Mouse (Mus musculus) layer of hippocampus, adult 2 months (tissue): ENCODE results near the gene Mrpl48. TPM values are rescaled to one million over a fixed set of nuclear protein-coding genes. Genes with fewer than 3 reads are reported as not detected.

Experiments used
- DNase-seq, 2 experiments: peaks; one replicate each; pipeline ENCODE4 v3.0.0; 2022; ENCODE audit warnings: low spot score in 2 of 2
- H3K27ac ChIP-seq: fragments of 200-600 bp; 2 replicates; pipeline ENCODE4 v1.8.1; 2022
- H3K4me3 ChIP-seq: fragments of 200-600 bp; 2 replicates; pipeline ENCODE4 v1.8.1; 2022; ENCODE audit warnings: mild to moderate bottlenecking
- CTCF ChIP-seq: fragments of 200-600 bp; conservative IDR thresholded peaks from 2 replicates; pipeline ENCODE4 v1.8.1; 2022; ENCODE audit warnings: antibody characterized with exemption, mild to moderate bottlenecking, moderate library complexity
- total RNA-seq, 2 experiments: library from RNA; stranded (reverse); gene quantifications; 2 replicates each; pipeline ENCODE4 v1.2.3; 2021

The Mrpl48 gene
- total RNA-seq, 2 experiments from 2014 or later: 64.8 to 67.1 TPM

DNA sequence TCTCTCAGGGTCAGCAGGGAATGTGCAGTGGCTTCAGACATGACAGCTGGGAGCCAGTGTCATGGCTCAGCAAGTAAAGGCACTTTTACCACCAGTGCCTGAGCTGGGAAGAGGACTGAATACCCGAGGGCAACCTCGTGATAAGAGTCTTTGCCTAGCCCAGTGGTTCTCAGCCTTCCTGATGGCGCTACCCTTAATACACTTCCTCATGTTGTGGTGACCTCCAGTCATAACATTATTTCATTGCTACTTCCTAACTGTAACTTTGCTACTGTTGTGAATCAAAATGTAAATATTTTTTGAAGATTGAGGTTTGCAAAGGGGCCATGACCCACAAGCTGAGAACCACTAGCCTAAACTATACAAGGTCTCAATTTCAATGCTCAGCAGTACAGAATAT, 99.4 kb downstream of the Mrpl48 start:
- no peak for DNase-seq
- Histone ChIP-seq H3K27ac (no peak overlapping the region), H3K4me3 (no peak overlapping the region)
- TF ChIP-seq CTCF: no peak

DNA sequence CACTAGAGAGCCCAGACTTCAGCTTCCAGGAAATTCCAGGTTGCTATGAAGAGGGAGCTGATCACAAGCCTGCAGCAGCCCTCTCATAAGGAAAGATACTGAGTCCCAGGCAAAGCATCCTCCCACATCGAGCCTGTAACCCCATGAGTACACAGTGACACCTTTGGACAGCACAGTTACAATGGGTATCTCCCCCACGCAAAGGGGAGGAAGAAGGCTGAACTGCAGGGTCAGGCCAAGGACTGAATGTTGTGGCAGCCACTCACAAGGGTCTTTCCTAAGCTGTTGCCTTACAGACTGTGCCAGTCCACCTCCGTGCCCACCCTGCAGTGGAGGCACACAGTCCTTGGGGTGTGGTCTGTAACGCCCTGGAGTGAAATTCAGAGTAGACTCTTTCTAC, 101.6 kb downstream of the Mrpl48 start:
- TF ChIP-seq CTCF: no peak
- no peak overlapping the region for H3K4me3 ChIP-seq
- no peak overlapping the region for H3K27ac ChIP-seq
- DNase-seq: no peak

DNA sequence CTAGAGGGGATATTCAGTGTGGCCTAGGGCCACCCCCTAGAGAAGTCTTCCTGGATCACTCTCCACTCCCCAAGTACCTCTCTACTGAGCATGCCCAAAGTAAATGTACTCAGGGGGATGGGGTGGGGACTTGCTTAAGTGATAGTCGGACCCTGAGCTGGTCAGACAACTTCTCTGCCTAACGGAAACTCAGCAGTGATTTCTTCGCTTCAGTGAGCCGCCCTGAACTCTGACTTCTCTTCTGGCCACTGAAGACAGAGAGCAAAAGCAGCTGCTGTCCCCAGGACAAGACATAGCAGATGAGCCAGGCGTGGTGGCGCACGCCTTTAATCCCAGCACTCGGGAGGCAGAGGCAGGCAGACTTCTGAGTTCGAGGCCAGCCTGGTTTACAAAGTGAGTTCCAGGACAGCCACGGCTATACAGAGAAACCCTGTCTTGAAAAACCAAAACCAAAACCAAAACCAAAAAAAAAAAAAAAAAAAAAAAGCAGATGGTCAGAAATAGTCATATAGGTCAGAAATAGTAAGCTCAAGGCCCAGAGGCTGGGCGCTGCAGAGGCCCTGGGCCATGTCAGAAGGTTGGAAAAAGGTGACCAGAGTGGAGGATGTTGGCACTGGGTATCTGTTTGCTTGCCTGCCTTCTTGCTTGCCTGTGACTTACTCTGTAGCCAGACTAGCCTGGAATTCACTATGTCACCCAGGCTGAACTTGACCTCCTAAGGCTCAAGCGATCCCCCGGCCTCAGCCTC, 103.2 kb downstream of the Mrpl48 start:
- Histone ChIP-seq H3K4me3 (no peak overlapping the region), H3K27ac (no peak overlapping the region)
- DNase-seq: no peak
- no peak for TF ChIP-seq CTCF

DNA sequence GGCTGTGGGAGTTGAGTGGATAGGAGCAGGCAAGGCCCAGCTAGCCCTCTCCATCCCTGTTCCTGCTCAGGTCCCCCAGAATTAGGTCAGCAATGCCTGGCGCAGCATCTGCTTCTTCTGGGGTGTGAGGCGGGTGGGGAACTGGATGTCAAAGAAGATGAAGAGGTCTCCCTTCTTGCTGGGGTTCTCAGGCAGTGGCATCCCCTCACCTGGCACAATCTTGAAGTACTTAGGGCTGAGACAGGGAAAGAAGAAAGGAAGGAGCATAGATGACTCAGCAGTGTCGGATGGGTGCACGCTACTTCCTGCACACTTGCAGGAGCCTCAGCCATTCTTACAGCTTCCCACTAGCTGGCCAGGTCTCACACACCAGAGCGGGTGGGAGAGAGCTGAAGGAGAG, 105.0 kb downstream of the Mrpl48 start:
- H3K4me3 ChIP-seq: no peak overlapping the region
- DNase-seq: no peak
- no peak overlapping the region for H3K27ac ChIP-seq
- TF ChIP-seq CTCF: no peak

DNA sequence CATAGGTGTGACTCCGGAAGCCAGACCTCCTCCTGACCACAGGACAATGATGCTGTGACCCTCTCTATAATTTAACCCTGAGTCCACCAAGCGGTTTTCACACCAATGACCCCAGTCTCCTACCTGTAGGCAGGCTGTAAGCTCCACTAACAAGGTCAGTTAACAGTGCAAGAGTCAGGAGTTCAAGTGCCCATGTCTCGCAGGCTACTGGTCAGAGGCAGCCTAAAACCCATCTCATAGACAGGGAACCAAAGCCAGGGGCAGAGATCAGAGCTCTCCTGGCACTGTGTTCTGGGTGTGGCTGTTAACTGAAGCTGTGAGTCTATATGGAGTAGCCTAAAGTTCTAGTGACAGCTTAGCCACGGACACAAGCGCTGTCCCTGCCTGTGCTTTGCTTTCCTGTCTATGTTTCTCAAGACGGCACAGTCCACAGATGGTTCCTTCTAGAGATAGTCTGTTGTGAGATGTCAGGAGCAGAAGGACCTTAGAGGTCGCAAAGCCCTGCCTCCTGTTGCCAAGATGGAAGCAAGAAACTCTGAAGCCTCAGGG, 105.7 kb downstream of the Mrpl48 start:
- no peak overlapping the region for H3K27ac ChIP-seq

DNA sequence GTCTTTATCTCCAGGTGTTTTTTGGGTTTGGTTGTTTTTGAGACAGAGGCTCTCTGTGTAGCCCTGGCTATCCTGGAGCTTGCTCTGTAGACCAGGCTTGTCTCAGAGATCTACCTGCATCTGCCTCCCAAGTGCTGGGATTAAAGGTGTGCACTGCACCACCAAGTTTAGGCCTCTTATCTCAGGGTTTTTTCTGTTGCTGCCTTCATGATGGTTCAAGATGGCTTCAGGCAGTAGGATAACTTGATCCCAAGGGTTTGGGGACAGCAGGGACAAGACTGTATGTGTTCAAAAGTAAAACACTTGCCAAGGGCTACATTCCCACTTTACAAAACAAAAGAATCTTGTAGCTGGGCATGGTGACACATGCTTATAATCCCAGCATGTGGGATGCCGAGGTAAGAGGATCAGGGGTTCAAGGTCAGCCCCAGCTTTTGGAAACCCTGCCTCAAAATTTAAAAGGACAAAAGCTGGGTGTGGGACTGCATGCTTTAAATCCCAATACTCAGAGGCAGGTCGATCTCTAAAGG, 106.2 kb downstream of the Mrpl48 start:
- no peak for TF ChIP-seq CTCF
- no peak for DNase-seq
- Histone ChIP-seq H3K27ac (no peak overlapping the region), H3K4me3 (no peak overlapping the region)

More for the DNA sequence above, 105.7 kb downstream of the Mrpl48 start:
- no peak for TF ChIP-seq CTCF
- DNase-seq: no peak
- no peak overlapping the region for H3K4me3 ChIP-seq

DNA sequence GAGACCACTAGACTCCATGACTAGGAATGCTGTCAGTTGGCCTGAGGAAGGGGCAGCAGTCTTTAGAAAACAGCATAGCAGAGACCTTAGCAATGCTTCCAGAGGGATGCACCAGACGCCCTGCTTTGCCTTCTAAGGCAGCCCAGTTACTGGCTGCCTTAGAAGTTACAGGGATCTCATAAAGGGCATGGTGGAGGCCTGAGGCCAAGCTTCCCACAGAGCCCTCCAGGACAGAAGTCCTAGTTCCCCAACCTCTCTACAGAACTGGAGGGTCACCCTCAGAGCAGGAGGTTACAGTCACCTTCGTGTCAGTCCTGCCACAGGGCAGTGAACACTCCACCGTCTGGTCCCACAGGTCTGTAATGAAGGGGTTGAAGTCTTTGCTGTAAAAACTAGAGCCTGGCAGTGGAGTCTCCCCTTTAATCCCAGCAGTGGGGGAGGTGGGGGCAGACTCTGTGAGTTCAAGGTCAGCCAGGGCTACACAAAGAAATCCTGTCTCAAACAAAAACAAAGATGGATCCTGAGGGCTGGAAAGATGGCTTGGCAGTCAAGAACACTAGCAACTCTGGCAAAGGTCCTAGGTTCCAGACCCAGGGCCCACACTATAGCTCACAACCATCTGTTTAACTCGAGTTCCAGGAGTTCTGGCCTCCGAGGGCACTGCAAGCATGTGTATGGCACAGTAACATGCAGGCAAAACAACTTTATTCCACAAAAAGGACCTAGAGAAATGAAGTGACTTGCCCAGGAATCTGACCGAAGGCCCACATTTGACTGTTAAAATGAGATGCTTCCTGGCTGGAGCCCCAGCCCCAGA, 106.9 kb downstream of the Mrpl48 start:
- TF ChIP-seq CTCF: no peak
- Histone ChIP-seq H3K27ac (no peak overlapping the region), H3K4me3 (no peak overlapping the region)
- no peak for DNase-seq

DNA sequence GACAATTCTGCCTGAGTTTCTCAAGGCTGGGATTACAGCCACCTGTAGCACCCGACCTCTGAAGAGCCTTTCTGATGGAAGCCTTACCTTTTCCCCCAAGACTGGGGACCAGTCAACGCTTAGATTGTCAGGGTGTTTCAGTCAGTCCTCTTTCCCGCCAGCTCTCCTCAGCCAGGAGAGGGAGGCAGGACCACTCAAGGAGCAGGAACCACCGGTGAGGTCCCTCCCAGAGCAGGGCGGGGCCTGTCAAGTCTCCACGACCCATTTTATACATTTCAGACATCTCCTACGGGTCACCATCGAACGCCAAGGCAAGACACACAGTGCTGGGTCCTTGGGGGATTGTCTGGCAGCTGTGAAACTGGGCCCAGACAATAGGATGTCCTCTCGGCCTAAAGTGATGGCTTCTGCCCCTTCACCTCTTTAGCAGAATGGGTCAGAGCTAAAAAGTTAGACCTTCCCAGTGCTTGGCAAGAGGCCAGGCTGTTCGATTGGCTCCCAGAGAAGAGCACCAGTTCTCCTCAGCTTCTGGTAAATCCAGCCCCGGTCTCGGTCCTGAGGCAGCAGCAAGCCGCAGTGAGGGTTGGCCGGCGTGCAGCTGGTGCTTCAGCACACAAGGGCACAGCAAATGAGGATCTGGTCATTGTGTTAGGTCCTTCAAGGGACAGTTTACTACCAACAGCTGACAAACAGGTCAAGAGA, 107.7 kb downstream of the Mrpl48 start:
- no peak for TF ChIP-seq CTCF
- Histone ChIP-seq H3K27ac (no peak overlapping the region), H3K4me3 (no peak overlapping the region)
- no peak for DNase-seq

DNA sequence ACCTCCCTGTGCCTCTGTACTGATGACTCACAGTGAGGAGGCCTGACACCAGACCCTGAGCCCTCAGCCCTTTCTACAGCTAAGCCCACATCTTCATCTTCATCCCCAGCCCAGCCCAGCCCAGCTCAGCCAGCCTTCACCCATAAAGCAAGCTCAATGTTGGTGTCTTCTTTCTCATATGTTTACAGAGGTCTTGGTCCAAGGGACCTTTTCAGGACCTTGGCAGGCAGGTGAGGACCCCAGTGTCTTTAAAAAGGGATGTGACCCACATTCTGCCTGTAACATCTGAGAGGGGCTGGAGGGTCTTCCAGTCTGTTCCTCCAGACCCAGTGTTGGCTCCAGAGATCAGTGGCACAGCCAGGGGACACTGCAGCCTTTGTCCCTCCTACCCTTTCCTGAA, 108.6 kb downstream of the Mrpl48 start:
- no peak for TF ChIP-seq CTCF
- H3K4me3 ChIP-seq: no peak overlapping the region
- H3K27ac ChIP-seq: no peak overlapping the region
- DNase-seq: no peak

DNA sequence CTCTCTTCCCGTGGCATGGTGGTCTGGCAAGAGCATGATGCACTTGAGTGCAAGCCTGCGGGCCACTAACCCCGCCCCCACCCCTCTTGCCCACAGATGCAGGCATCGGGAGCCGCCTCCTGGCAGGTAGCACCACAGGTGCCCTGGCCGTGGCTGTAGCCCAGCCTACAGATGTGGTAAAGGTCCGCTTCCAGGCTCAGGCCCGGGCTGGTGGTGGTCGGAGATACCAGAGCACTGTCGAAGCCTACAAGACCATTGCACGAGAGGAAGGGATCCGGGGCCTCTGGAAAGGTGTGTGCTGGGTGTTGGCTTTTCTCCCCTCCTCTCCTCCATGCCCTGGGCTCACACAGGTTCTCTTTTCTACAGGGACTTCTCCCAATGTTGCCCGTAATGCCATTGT, 110.1 kb downstream of the Mrpl48 start:
- no peak for TF ChIP-seq CTCF
- no peak overlapping the region for H3K27ac ChIP-seq
- H3K4me3 ChIP-seq: no peak overlapping the region
- no peak for DNase-seq

DNA sequence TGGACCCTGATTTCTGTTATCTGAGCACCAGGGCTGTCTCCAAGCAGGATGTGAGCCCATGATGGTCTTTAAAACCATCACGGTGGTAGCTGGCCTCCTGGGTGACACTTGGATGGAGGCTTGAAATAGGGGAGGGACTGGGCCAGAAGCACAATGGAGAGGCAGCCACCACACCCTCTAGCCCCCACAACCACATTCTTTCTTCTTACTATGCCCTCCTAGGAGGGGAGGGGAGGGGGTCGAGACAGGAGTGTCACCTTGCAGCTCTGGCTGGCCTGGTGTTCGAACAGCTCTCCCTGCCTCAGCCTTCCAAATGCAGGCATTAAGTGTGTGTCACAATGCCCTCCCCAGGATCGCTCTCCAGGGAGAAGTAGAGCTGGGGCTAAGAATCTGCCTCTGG, 110.7 kb downstream of the Mrpl48 start:
- no peak overlapping the region for H3K4me3 ChIP-seq
- H3K27ac ChIP-seq: no peak overlapping the region
- DNase-seq: no peak
- no peak for TF ChIP-seq CTCF

DNA sequence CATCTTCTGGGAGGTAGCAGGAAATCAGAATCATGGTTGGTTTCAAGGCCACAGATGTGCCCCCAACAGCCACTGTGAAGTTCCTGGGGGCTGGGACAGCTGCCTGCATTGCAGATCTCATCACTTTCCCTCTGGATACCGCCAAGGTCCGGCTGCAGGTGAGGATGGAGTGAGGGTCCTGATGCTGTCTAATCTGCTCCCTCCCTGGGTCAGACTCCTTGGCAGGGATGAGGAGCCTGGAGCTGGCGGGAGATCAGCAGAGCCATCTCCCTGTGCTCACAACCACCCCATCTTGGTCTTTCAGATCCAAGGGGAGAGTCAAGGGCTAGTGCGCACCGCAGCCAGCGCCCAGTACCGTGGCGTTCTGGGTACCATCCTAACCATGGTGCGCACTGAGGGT, 111.3 kb downstream of the Mrpl48 start:
- no peak for TF ChIP-seq CTCF
- Histone ChIP-seq H3K4me3 (no peak overlapping the region), H3K27ac (peak overlapping the region; percentile 90; the same call in 1 of the 2 replicates)
- no peak for DNase-seq

DNA sequence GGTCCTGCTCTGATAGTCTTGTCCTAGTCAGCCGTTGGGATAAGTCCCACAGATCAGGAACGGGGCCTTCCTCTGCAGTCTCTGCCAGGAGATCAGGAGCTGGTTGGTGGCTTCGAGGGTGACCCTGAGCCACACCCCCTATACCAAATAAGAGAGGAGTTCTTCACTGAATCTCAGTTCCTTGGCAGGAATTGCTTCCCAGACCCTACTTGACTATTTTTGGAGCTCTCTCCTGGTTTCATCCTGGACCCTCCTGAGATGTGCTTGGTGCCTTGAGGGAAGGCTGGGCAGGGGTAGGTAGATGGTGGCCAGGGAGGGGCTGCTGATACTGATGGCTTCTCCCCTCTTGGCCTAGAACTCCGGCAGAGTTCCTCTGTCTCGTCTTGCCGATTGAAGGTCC, 111.7 kb downstream of the Mrpl48 start:
- no peak for TF ChIP-seq CTCF
- Histone ChIP-seq H3K4me3 (no peak overlapping the region; the same call in 1 of the 2 replicates), H3K27ac (peak overlapping the region; percentile 90)
- DNase-seq: no peak

Other genes with a start within 250 kb of the Mrpl48 start
- 10 to 100 TPM; 22.7 to 22.8 TPM for gene C2cd3, start 236.1 kb downstream of the Mrpl48 start, total RNA-seq
- gene Ppme1, start 236.0 kb downstream of the Mrpl48 start, total RNA-seq: 100 to 1,000 TPM; 147 to 154 TPM
- gene Ucp3, start 135.3 kb downstream of the Mrpl48 start, total RNA-seq: 1 to 10 TPM; 3.0 to 3.6 TPM
- 10 to 100 TPM; 69.0 to 72.4 TPM for gene Ucp2, start 115.0 kb downstream of the Mrpl48 start, total RNA-seq
- gene Dnajb13, start 93.3 kb downstream of the Mrpl48 start, total RNA-seq: under 1 TPM; 0.39 to 0.51 TPM
- gene Coa4, start 71.2 kb downstream of the Mrpl48 start, total RNA-seq: 1 to 10 TPM; 7.8 to 9.4 TPM
- 100 to 1,000 TPM; 349 to 374 TPM for gene Rab6a, start 891 bp downstream of the Mrpl48 start, total RNA-seq
- gene Plekhb1, start 54.1 kb upstream of the Mrpl48 start, total RNA-seq: 100 to 1,000 TPM; 199 to 203 TPM
- gene Fam168a, start 98.3 kb upstream of the Mrpl48 start, total RNA-seq: 100 to 1,000 TPM; 220 to 229 TPM